Mouse (Mus musculus): ENCODE measurements around the gene Pak7. TPM values are rescaled to one million over a fixed set of nuclear protein-coding genes. Genes with fewer than 3 reads are reported as not detected.
"Not testable (repeated sequence)": the region's sequence is repeated elsewhere in the genome, so short reads cannot be mapped to it uniquely, and the experiment has no call there.

Pak7 gene
- total RNA-seq (2021), result 10 to 100 TPM; 25.2 to 25.3 TPM
- long read RNA-seq, experiment 1, transcript Pak7-202 (10 exons, 3,957 nt), result major isoform, 7 of 13 reads
- long read RNA-seq, experiment 1, partial matches to known transcripts, result 3 of 13 reads
- long read RNA-seq, experiment 1, other reads (novel, unspliced or antisense), result 3 of 13 reads
- long read RNA-seq, experiment 2, transcript Pak7-202 (10 exons, 3,957 nt), result major isoform, 16 of 23 reads
- long read RNA-seq, experiment 2, partial matches to known transcripts, result 5 of 23 reads
- long read RNA-seq, experiment 2, other reads (novel, unspliced or antisense), result 2 of 23 reads

DNA sequence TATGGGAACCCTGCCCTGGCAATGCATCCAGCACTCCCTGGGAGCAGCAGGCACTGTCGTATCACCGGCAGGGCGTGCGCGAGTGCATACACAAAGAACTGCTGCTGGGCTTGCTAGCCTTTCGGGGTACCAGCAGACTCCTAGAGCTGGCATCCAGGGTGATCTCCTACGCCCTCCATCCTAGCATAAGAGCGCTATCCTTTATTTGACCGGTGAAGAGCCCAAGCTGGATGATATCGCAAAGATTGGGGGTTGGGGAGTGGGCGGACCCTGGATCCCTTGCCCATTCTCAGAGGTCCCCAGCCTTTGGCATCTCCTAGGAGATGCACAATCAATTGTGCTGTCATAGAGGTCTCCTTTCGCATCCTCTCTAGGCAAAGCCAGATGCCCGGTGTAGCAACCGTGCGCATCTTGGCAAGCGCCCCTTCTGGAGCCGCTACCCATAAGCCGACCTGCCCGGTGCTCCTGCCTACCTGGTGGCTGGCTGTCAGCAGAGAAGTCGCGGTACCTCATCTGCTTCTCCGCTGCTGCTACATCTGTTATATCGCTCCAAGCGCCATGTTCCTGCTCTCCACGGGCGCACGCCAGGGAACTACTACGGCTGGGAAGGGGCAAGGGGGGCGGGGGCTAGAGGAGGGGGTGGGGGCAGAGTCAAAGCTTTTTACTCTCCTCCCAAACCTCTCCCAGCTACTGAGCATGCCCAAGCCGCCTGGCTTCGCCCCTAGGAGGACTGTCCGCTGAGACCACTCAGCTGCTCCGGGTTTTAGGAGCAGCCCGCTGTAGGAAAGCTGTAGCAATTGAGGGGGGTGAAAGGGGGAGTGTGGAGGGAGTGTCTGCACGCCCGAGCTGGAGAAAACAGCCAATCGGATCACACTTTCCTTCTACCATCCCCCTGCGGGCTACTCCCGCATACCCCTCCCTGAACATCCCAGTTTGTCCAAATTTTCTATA lies at the start of gene Pak7:
Pak7 (minus strand) TSS at position 787 of the 951 bp plus-strand sequence.
- DNase-seq (ENCODE audit: low spot score in 2 of 2), result peak; percentile 74 to 86

DNA sequence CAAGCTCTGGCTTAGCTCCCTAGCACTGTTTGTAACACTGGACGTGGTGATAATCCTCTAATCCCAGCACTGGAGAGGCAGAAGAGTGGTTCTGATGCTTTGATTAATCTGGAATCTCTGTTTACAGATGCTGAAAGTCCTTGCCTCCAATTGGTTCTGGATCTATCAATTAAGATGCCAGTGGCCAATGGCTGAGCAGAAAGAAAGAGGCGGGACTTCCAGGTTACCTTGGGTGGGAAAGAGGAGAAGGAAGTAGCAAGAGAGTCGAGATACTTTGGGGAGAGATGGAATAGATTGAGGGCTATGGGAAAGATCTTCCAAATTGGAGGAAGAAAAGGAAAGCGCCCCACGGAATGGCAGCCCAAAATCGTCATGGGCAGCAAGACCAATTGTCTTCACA lies 37.8 kb upstream of the Pak7 start:
- DNase-seq (ENCODE audit: low spot score in 2 of 2), result no peak

DNA sequence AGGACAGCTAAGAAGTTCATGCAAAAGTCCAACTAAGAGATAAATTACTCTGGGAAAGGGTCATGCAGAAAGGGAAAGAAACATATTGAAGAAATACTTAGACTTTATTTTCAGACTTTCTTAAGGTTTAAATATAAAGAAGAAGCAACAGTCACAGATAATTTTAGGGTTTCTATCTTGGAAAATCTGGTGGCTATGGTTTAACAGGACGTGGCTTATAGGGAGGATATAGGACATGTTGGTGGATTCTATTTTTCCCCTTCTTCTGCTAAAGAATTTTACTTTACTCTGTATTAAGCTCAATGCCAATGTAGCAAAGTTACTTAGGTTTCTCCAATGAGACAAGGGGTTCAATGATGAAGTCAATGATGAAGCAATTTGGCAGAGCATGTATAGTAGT lies 31.8 kb upstream of the Pak7 start:
- no peak for DNase-seq (ENCODE audit: low spot score in 2 of 2)

DNA sequence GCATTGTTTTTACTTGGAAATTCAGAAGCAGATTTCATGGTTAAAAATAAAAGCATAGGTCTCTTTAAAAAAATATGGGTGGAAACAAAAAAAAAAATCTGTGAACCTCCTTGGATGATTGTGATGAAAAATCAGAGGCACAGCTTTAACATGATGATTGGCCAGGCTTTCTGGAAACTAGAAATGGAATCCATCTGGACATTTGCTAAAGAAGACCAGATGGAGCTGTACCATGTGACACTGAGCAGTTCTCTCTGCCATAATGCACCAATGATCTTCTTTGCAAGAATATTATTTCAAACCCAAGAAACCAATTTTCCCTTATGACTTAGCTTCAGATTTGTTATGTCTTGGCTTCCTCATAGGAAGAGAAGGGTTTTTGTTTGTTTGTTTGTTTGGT lies 28.6 kb upstream of the Pak7 start:
- DNase-seq (ENCODE audit: low spot score in 2 of 2), result peak in 1 of 2 experiments; percentile 69

DNA sequence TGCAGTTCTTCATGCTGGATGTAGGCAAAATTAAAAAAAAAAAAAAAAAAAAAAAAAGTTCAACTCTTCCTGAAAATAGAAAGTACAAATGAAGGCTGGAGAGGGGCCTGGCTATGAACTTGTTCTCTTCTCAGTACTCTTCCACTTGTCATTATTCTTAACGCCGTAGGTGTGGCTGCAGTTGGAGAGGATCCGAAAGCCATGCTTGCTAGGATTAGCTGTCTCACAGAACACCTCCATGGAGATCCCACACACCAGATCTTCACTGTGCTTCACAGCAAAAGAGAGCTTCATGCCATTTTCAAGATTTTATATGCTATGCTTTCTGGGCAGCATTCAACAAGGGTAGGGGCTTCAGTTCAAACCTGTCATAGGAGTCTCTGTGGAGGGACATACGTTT lies 14.8 kb upstream of the Pak7 start:
- no peak for DNase-seq (ENCODE audit: low spot score in 2 of 2)

DNA sequence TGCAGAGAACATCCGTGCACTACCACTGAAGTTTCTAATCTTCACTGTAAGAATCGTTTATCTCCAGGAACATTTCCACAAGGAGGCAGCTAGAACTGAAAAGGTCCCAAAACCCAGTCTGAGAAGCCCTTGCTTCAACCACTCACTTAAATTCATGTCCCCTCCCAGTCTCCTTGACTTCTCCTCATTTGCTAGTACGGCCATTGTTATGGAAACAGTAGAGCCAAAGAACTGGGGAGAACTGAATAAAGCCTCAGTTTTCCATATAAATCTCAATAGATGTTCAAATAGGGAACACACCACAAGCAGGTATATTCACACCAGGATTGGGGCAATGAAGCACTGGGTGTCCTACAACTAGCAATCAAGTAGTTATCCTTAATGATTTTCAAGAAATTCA lies 12.4 kb downstream of the Pak7 start:
- DNase-seq (ENCODE audit: low spot score in 2 of 2), result no peak

DNA sequence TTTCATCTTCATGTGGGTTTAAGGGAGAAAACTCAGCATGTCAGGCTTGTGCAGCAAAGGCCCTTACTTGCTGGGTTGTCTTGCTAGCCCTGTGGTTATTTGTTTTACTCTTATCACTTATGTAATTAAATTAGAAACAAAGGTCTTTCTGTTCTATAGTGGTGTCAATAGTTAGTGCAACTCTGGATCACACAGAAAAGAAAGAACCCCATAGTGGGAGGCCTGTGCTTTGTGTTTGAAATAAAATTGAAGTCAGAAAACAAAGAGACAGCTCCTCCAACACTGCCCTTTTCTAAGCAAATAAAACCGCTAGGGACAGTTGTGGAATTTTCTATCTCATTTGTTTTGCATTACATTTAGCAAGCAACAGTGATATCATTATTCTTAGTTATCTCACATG lies 15.4 kb downstream of the Pak7 start:
- no peak for DNase-seq (ENCODE audit: low spot score in 2 of 2)

DNA sequence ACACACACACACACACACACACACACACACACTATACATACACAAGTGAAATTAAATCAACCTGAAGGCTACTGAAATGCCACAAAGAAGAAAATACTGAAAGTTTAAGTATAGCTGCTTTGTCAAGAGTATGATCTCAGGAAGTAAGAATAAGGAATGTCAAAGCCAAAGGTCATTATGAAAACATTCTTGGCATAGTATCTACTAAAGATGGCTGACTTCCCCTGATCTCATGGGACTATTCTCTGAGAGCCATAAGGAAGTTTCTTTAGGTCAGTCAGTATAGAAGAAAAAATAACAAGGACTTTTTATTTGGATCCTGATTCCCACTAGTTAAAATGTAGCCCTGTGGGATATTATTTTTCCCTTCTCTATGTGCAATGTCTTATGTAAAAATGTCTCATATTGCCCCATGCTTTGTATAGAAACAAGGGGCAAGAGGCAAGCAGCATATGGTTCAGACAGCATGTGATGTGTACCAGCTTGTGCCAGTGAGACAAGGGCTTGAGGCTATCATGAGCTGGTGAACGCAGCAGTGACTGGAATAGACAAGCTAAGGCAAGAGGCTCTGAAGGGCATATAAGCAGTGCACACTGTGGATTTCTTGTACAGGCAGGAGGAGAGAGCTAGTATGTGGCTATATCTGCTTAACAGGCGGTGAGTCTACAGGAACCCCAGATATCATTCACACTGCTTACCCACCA lies 36.2 kb downstream of the Pak7 start:
- no peak for DNase-seq (ENCODE audit: low spot score in 2 of 2)

DNA sequence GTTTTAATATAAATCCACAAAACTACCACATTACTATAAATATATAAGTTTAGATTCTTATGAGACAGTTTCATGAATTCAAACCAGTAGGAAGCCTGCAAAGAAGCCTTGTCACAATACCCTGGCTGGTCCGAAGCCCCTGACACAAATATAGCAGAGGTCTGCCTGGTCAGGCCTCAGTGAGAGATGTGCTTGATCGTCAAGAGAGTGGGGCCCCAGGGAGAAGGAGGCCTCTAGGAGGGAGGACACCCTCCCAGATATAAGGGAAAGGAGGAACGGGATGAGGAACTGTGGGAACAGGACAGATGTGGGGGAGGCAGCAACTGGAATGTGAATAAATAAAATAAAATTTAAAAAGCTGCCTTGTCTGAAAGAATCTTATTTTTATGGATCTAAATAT lies 37.3 kb downstream of the Pak7 start:
- no peak for DNase-seq (ENCODE audit: low spot score in 2 of 2)

DNA sequence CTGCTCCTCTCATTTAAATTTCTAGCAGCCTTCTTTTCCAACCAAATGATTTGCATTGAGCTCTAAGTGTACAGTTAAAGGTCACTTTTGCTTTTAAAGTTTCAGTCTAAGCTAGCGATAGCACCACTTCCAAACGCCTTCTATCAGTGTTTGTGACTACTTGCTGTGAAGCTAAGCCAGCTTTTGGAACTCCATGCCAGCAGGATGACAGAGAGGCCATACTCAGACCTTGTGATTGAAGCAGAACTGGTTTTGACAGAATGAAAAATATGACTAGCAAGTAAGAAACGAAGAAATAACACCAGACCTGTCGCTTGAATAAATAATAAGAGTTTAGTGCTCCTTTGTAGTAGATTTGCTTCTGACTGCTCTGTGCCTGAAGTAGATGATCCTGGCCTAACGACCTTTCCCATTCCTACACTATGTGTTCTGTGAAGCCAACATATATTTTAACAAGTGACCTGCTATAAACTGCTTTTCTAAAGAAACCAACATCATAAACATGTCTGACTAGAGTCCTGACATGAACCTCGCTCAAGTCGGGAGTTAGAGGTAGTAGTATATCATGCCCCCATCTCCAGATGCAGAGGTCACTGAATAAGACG lies 38.0 kb downstream of the Pak7 start:
- DNase-seq (ENCODE audit: low spot score in 2 of 2), result no peak

DNA sequence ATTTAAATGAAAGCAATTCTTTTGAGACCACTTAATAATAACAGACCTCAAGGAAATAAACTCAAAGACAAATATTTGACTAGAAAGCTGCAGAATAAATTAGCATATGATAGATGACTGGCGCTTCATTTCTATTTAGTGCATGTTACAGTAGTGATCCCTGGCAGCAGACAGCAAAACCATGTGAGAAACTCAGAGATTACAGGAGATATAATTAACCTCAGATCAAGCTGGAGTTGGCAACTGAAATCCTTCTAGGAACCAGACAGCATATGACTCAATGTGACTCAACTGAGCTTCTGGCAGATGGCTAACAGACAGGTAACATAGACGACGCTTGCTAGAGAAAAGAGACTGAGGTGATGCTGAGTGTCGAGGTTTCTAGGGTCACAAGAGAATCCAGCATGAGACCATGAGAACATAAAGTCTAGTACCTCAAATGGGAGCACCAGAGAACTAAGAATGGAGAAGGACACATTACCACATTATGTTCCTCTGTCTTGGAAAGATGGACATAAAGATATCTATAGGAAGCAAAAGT lies 43.5 kb downstream of the Pak7 start:
- not testable (repeated sequence) for DNase-seq (ENCODE audit: low spot score in 2 of 2)

DNA sequence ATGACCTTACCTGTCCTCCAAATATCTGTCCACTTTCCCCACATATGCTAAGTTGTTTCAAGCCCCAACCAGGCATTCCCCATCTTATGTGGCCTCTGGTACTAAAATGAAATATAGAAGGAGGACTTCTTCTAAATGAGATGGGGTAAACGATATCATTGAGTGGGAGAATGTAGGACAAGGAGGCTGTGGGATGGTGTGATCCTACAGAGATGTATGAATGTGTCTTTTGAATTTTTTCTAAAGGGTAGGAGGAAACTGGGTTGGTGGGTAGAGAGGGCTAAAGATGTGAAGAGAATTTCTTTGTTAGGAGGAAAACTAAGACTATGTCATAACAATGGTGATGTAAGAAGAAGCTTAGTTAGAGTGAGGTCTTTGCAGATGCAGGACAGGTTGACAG lies 57.8 kb downstream of the Pak7 start:
- DNase-seq (ENCODE audit: low spot score in 2 of 2), result no peak

DNA sequence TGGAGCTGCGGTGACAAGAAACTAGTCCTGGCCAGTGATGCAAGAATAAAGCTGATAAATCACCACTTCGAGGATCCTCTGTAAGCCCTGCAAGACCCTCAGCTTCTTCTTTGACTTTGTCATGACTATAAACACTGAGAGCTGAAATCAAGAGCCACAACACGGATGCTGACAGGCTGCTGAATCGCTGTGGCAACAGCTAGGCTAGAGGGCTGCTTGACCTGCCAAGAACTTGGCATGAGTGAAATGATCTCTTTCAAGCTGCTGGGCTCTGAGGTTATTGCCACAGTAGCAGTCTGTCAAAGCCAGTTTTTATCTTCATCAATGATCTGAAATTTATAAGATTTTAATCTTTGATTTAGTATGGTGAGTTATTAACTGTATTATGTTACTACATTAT lies 62.1 kb downstream of the Pak7 start:
- no peak for DNase-seq (ENCODE audit: low spot score in 2 of 2)

DNA sequence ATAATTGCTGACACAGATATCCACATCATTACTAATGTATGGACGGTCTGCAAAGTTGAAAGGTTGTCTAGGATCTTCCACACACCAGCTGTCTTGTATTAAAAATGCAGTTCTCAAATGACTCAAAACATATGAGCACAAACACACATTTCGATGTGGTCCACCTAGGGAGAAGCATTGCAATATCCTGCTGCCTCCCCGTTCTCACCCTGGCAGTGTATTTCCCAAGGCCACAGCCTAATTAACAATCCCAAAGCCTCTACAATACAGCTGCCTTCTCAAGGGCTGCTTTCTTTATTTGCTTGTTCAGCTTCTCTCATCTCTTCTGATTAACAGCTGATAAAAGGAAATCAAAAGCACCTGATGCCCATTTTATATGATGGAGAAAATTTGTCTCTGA lies 78.5 kb downstream of the Pak7 start:
- no peak for DNase-seq (ENCODE audit: low spot score in 2 of 2)

DNA sequence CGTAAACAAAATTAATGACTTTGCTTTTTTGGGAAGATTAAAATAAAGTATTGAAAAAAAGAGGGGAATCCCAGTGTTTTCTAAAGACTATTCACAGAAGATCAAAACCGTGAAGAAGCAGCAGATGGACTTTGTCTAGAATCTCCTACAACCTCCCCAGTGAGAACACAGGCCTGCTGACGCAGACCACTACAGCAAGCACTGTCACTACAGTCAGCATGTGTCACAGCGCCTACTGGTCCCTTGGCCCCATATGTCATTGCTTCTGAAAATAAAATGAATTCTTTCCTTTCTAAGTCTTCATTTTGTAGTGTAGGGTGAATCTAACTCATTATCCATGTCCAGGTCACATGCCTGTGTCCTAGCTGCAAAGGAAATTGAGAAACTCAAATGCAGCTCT lies 79.0 kb downstream of the Pak7 start:
- no peak for DNase-seq (ENCODE audit: low spot score in 2 of 2)

DNA sequence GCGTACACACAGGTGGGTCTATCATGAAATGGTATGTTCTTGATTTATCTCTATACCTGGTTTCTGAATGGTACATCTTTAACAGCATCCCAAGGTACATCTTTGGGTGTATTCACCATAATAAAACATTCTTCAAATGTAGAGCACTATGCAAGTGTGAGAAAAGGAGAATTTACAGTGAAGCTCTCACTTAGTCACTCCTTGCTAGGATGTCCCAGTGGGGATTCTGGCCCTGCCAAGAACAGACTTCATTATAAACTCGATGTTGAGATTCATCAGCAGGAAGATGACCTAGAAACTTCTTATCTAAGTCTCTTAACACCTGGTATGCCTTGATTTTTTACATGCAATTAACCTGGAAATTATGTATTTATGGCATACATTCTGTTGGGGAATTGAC lies 85.6 kb downstream of the Pak7 start:
- DNase-seq (ENCODE audit: low spot score in 2 of 2), result no peak

DNA sequence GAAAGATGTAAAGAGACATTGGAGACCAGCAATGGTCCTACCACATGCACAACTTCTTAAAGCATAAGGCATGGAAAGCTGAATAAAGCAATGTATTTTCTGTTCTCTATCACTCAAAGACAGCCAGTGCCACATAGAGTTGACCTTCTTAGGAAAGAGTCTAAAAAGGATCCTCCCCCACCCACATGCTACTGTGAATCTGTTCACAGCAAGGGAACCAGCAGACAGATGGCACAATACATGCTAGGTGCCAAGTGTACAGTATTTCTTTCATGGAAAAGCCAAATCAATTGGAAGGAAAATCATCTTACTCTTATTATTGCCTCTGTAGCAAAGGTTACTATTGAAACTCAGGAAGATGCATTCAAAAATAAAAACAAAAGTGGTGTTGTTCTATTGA lies 86.4 kb downstream of the Pak7 start:
- DNase-seq (ENCODE audit: low spot score in 2 of 2), result peak; percentile 17 to 85

DNA sequence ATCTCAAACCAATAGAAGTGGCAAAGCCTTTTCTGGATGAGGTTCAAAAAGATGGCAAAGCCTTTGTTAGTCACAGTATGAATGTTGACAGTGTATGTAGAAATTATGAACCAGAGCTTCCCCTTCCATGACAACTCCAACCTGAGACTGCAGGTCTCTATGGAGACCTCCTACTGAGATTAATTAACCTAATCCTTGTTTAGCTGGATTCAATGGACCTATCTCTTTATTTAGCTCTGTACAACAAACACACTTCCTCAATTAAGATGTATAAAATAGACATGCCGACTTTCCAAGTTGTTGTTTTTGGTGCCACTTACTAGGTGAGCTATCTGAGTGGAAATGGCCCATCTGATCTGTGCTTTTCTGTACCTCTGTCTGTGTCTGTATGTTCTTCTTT lies 90.4 kb downstream of the Pak7 start:
- no peak for DNase-seq (ENCODE audit: low spot score in 2 of 2)

DNA sequence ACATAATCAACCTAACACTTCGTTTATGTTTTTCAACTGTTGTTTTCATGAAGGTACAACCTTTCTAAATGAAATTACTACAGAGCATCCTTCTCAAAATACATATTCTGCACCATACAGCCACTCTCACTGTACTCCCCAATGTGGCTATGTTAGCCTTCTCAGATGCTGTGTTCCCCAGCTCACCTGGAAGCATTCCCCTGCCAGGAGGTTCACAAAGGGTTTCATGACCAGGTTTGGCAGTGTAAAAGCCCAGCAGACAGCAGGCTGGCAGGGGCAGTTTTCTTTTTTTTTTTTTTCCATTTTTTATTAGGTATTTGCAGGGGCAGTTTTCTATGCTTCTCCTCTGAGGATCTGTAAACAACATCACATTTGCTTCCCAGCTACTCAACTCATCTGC lies 105.7 kb downstream of the Pak7 start:
- no peak for DNase-seq (ENCODE audit: low spot score in 2 of 2)

DNA sequence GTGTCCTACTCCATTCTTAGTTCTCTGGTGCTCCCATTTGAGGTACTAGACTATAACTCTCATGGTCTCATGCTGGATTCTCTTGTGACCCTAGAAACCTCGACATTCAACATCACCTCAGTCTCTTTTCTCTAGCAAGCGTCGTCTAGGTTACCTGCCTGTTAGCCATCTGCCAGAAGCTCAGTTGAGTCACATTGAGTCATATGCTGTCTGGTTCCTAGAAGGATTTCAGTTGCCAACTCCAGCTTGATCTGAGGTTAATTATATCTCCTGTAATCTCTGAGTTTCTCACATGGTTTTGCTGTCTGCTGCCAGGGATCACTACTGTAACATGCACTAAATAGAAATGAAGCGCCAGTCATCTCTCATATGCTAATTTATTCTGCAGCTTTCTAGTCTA lies 145.8 kb downstream of the Pak7 start:
- not testable (repeated sequence) for DNase-seq (ENCODE audit: low spot score in 2 of 2)

DNA sequence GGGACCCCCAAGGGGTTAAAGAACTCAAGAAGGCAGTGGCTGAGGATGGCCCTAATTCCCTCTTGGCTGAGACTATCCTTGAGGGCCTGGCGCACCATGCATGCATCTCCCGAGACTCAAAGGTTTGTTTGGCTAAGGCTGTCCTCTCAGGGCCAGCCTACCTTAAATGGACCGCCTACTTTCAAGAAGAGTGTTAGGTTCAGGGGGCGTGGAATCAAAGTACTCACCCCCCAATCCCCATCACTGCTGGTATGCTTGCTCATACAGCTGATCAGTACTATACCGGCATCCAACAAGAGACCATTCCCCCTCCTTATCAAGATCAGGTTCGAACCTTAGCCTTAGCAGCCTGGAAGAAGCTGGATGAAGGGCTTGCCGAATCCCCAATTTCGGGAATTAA lies 156.5 kb downstream of the Pak7 start:
- no peak for DNase-seq (ENCODE audit: low spot score in 2 of 2)
